Mouse (Mus musculus) spleen, postnatal 36 days (tissue): ENCODE results near the gene BC035044.
"Not testable (repeated sequence)": the region's sequence is repeated elsewhere in the genome, so short reads cannot be mapped to it uniquely, and the experiment has no call there.

Experiments
- DNase-seq, 2 experiments: peaks; one replicate each; pipeline ENCODE4 v3.0.0; 2022; ENCODE audit warnings: low spot score in 2 of 2, mixed read lengths in 1 of 2

Gene BC035044

GRCm38 (mm10) chr6:128890948-128891355, at the start of gene BC035044:
Gene BC035044, minus strand, starts transcription at chr6:128891126.
- peak; percentile 76 to 84 for DNase-seq

- DNase-seq = not testable (repeated sequence)
These were observed 45.2 kb upstream of the BC035044 start for GRCm38 (mm10) chr6:128935889-128936665.

- DNase-seq = not testable (repeated sequence)
These were observed 43.2 kb upstream of the BC035044 start, which contains the start of gene Clec2g for GRCm38 (mm10) chr6:128934081-128934480. Gene Clec2g, plus strand, starts transcription at chr6:128934381.

- DNase-seq = no peak
These were observed 42.1 kb upstream of the BC035044 start for GRCm38 (mm10) chr6:128933050-128933449.

GRCm38 (mm10) chr6:128917322-128917721, 26.4 kb upstream of the BC035044 start:
- DNase-seq = no peak

- no peak for DNase-seq
These were observed 22.8 kb upstream of the BC035044 start for GRCm38 (mm10) chr6:128913598-128914254.

- DNase-seq = not testable (repeated sequence)
These were observed 10.0 kb upstream of the BC035044 start for GRCm38 (mm10) chr6:128900796-128901552.

GRCm38 (mm10) chr6:128900044-128900443, 9.1 kb upstream of the BC035044 start:
- no peak for DNase-seq

GRCm38 (mm10) chr6:128895404-128896001, 4.6 kb upstream of the BC035044 start:
- DNase-seq = no peak

GRCm38 (mm10) chr6:128888834-128889233, 2.1 kb downstream of the BC035044 start:
- peak; percentile 76 to 83 for DNase-seq

- DNase-seq = peak; percentile 85 to 89
These were observed 3.7 kb downstream of the BC035044 start, which contains the start of gene Clec2i for GRCm38 (mm10) chr6:128887091-128887790. Gene Clec2i, plus strand, starts transcription at chr6:128887588.

- no peak for DNase-seq
These were observed 18.9 kb downstream of the BC035044 start for GRCm38 (mm10) chr6:128871910-128872610.

GRCm38 (mm10) chr6:128868861-128869260, 22.1 kb downstream of the BC035044 start:
- no peak for DNase-seq

- no peak for DNase-seq
These were observed 33.0 kb downstream of the BC035044 start for GRCm38 (mm10) chr6:128857976-128858375.

- peak; percentile 80 to 85 for DNase-seq
These were observed 34.7 kb downstream of the BC035044 start for GRCm38 (mm10) chr6:128856250-128856649.

- DNase-seq = no peak
These were observed 35.4 kb downstream of the BC035044 start for GRCm38 (mm10) chr6:128855477-128855876.

GRCm38 (mm10) chr6:128854895-128855294, 36.0 kb downstream of the BC035044 start:
- DNase-seq = no peak

- peak; percentile 76 to 83 for DNase-seq
These were observed 36.7 kb downstream of the BC035044 start for GRCm38 (mm10) chr6:128854024-128854820.

GRCm38 (mm10) chr6:128852766-128853165, 38.2 kb downstream of the BC035044 start:
- DNase-seq = no peak
